Mouse (Mus musculus): ENCODE data around the gene Olfr1381.
"Not testable (repeated sequence)": the region's sequence is repeated elsewhere in the genome, so short reads cannot be mapped to it uniquely, and the experiment has no call there.

Olfr1381 gene

DNA sequence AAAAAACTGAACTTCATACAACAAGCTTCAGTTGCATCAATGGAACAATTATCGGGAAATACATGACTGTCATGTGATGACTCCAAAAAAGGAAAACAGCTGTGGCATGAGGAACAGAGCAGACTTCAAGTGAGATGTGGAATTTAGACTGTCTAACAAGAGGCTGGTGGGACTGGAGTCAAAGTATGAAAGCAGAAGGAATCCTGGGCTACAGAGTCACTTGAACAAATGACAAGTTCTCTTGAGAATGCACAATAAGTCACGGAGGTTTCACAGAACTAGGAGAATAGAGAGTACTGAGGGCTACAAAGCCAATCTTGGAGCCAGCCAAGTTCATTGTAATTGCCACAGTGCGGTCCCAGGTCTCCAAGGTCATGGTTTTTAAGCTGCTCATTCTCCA lies at the start of gene Olfr1381:
Gene Olfr1381 (plus strand): TSS at position 301 of the 400 bp plus-strand sequence.
- DNase-seq (ENCODE audit: low spot score): not testable (repeated sequence)

GRCm38 (mm10) chr11:49518086-49518485 lies 25.2 kb upstream of the Olfr1381 start:
- no peak for DNase-seq (ENCODE audit: low spot score)

GRCm38 (mm10) chr11:49519348-49519747 lies 23.9 kb upstream of the Olfr1381 start, which contains the start of gene Olfr1383:
TSS of gene Olfr1383 (plus strand) at chr11:49519648.
- DNase-seq (ENCODE audit: low spot score): no peak

DNA sequence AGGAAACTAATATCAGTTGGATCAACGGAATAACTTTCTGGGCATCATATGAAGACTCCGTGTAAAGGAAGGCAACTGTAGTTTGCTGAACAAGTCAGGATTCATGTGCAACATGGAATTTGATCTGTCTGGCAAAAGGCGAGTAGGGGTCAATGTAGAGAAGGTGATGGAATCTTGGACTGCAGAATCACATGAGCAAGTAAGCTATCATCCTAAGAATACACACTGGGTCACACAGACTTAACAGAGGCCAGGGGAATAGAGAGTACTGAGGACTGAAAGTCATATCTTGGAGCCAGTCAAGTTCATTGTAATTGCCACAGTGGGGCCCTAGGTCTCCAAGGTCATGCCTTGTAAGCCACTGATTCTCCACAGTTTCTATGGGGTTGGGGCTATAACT lies 15.3 kb upstream of the Olfr1381 start, which contains the start of gene Olfr1382:
Gene Olfr1382 (plus strand): TSS at position 301 of the 400 bp plus-strand sequence.
- no peak for DNase-seq (ENCODE audit: low spot score)

DNA sequence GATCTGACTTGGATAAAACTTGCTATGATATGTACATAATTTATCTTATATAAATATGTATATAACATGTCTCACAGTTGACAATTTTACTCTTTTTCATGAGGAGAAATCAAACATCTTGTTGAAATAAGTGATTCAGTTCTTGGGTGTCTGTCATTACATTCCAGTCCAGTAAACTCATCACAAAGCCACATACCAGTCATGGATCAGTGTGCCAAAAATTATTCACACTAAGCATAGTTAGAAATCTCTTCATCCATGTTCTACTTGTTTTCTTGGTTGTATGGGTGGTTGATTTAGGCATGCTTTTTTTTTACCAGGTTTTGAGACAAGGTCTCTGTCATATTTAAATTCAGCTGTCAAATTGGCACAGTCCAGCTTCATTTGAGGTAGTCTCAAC lies 10.5 kb upstream of the Olfr1381 start:
- no peak for DNase-seq (ENCODE audit: low spot score)

- DNase-seq (ENCODE audit: low spot score): not testable (repeated sequence)
These were observed 6.6 kb upstream of the Olfr1381 start for GRCm38 (mm10) chr11:49536631-49537030.

DNA sequence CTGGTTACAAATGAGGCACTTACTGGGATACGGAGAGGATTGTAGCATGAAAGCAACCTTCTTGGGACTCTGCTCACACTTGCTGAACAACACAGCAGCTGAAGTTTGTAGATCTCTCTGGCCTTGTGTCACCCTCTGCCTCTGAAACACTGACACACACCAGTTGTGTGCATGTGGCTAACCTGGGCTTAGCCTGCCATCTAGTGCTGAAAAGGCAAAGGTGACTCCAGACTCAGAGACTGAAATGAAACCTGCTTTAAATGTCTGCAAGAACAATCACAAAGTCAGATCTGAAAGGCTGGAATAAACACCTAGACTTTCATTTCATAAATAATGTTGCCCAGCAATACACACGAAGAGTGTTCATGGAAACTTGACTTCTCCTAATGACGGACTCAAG lies 10.8 kb downstream of the Olfr1381 start:
- not testable (repeated sequence) for DNase-seq (ENCODE audit: low spot score)

DNA sequence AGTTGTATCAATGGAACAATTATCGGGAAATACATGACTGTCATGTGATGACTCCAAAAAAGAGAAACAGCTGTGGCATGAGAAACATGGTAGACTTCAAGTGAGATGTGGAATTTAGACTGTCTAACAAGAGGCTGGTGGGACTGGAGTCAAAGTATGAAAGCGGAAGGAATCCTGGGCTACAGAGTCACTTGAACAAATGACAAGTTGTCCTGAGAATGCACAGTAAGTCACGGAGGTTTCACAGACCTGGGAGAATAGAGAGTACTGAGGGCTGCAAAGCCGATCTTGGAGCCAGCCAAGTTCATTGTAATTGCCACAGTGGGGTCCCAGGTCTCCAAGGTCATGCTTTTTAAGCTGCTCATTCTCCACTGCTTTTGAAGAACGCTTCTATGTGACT lies 13.3 kb downstream of the Olfr1381 start, which contains the start of gene Olfr1380:
Gene Olfr1380 (plus strand): TSS at position 301 of the 400 bp plus-strand sequence.
- not testable (repeated sequence) for DNase-seq (ENCODE audit: low spot score)

DNA sequence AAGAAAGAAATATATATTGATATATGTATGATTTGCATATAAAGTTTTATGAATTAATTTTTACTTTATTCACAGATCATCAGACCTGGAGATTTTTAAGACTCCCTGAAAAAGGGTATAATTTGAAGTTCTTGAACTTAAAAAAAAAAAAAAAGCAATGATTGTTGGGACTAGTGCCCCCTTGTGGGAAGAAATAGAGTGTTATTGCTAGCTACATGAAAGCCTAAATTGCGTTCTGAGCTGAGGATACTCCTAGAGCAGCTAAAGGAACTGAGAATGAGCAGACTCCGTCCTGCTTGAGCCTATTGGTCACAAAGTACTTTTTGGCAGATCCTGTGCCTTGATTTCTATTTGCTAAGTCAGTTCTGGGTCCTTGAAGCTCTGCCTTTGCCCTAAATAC lies 31.8 kb downstream of the Olfr1381 start:
- not testable (repeated sequence) for DNase-seq (ENCODE audit: low spot score)

DNA sequence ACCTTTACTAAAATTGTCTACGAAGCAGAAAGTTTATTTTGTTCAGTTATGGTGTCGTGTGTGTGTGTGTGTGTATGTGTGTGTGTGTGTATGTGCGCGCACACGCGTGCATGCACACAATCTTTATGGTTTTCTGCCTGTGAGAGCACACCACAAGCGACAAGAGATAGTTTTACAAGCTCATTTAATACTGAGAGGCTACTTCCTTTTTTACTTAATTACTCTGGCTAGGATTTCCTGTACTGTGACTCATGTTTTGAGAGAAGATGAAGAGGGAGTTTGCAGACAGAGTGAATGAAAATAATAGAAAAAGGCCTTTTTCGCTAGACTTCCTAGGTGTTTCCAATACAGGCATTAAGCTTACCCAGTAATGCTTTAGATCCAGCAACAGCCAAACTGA lies 37.2 kb downstream of the Olfr1381 start:
- not testable (repeated sequence) for DNase-seq (ENCODE audit: low spot score)

GRCm38 (mm10) chr11:49590213-49590612 lies 47.0 kb downstream of the Olfr1381 start:
- DNase-seq (ENCODE audit: low spot score): no peak

DNA sequence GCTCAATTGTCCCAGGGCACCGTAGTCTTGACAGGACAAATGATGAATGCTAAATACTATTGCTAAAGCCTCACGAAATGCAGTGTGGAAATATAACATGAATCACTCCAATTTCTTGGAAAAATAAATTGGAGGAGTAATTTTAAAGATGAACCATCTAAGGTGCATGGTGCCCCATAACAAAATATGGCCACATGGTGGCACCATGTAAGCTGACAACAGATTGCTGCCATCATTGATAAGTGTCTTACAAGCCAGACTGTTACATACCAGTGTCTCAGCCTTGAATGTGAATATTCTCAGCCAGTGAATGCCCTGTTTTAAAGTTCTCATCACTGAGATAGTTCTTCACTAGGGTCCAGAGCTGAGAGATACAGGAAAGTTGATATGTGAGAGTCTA lies 53.9 kb downstream of the Olfr1381 start:
- DNase-seq (ENCODE audit: low spot score): not testable (repeated sequence)
